Mouse (Mus musculus) v-Abl transformed pro-B cells (cell line): ENCODE measurements around the gene Rbpjl.

Source experiments
- in situ Hi-C, 2 experiments: fragments of 400-800 bp; cut with MboI; formaldehyde crosslinking; loops; one replicate each; pipeline ENCODE4 v1.15.1; 2025; ENCODE audit not compliant: unreplicated experiment in 2 of 2

The Rbpjl gene

GRCm38 (mm10) chr2:164442315-164443050 is 39.5 kb downstream of the Rbpjl start:
- in situ Hi-C loops = no loop called here

DNA sequence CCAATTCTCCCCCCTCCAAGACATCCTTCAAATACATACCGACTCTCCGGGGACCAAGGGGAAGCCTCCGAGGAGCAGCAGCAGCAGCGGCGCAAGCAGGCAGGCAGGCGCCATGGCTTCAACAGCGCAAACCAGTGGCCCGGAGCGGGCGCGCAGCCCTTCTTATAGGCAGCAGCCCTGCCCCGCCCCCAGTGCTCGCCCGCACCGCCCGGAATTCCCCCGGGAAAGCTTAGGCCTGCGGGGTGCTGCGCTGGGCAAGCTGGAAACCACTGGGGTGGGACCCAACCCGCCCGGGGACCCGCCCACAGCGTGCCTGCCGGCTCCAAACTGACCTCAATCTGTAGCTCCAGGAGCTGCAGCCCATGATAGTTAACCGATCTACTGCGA is 40.1 kb downstream of the Rbpjl start:
- in situ Hi-C loops = no loop called here

DNA sequence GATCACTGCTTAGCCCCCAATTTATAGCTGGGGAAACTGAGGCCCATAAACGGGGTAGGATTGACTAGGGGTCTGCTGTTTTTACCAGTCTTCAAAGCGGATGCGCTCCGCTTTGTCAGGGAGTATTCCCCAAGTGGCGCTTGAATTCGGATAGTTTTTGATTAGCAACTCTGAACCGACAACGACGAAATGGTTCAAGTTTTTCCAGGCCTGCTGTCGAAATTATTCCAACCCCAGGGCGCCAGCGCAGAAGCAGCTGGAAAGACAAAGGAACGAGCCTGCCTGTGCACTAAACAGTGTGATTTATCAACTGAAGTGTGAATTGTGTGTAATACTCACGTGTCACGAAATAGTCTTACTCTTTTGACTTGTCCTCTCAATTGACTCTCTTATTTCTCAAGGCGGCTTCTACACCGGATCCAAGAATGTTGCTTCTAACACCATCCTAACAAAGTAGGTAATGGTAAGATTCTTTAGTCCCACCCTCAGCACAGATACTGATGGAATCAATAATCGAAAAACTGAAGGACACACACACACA is 40.6 kb downstream of the Rbpjl start, which contains the start of gene Sdc4:
TSS of gene Sdc4 (minus strand) at position 428 of the 541 bp plus-strand sequence.
- in situ Hi-C loops = no loop called here

DNA sequence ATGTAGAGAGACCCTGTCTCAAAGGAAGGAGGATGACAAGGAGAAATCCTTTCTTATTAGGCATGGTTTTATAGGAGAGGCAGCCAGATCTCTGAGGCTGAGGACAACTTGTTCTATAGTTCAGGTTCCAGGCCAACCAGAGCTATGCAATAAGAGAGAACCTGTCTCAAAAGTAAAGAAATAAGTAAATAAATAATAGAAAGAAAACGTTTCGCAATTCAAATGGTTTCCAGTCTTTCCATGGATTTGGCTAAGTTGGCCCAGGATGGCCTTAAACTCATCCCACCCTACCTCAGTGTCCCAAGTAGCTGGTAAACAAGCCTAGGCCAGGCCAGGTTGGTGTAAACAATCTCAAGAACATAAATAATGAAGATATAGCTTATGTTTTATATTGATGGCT is 41.8 kb downstream of the Rbpjl start:
- in situ Hi-C loops = no loop called here

GRCm38 (mm10) chr2:164445399-164446085 is 42.6 kb downstream of the Rbpjl start:
- in situ Hi-C loops = no loop called here

- in situ Hi-C loops = no loop called here
Measured at GRCm38 (mm10) chr2:164446086-164446469, 43.1 kb downstream of the Rbpjl start.

GRCm38 (mm10) chr2:164448140-164448539 is 45.2 kb downstream of the Rbpjl start:
- in situ Hi-C loops = no loop called here

- in situ Hi-C loops = no loop called here
Measured at GRCm38 (mm10) chr2:164448921-164449320, 46.0 kb downstream of the Rbpjl start.

DNA sequence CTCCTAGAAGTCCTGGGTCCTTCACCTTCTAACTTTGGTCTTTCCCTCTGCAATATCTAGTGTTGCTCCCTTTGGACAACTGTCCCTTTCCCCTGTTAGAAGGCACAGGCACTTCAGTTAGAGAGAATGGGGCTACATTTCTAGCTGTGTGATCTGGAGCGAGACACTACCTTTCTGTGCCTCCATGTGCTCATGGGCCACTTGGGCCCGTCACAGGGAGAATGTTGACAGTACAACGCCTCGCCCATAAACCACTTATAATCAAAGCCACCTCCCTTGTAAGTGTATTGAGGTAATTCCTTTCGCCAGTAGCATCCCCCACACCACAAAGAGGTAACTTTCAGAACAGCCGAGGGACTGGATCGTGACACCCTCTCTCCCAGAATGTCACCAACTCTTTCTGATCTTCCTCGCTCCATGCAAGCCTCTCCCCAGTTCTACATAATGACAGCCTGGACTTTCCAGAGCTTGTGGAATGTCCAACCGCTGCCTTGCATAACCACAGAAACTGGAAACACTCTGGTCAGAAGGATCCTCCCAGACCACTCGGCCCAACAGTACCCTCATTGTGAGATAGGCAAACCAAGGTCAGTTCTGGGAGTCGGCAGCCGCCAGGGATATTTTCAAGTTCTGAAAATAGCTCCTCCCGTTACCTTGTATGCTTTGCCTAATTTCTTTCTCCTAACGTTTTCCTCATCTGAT is 46.6 kb downstream of the Rbpjl start:
- in situ Hi-C loops = no loop called here

GRCm38 (mm10) chr2:164452000-164452676 is 49.2 kb downstream of the Rbpjl start:
- in situ Hi-C loops = no loop called here

GRCm38 (mm10) chr2:164453047-164453757 is 50.3 kb downstream of the Rbpjl start:
- in situ Hi-C loops = no loop called here

DNA sequence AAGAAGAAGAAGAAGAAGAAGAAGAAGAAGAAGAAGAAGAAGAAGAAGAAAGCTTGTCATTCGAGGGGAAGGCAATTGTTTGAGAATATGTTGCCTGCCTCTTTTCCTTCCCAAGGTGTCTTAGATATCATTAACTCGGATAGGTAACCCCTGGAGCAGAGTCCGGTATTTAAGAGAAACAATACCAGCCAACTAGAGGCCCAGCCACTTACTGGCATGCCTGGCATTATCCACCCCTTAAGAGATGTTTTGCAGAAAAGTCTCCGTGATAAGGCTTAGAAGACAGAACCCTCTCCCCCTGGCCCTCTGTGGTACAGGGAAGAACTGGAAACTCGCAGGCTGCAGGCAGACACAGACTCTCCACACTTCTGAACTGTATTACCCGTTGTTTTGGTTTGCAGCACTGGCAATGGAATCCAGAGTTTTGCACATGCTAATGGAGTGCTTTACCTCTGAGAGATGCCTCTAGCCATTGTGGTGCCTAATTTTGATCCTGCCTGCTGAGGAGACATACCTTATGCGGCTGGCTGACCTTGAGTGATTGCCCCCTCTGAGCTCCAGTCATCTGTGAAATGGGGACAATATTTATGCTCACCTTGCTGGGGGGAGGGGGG is 51.1 kb downstream of the Rbpjl start:
- in situ Hi-C loops = no loop called here

GRCm38 (mm10) chr2:164454846-164455245 is 51.9 kb downstream of the Rbpjl start:
- in situ Hi-C loops = loop anchor here (5.0 kb wide), 2 partner anchors 38 to 272 kb away; no protein-coding TSS in a partner anchor

- in situ Hi-C loops = loop anchor here (5.0 kb wide), 2 partner anchors 38 to 272 kb away; no protein-coding TSS in a partner anchor
Measured at GRCm38 (mm10) chr2:164455421-164456190, 52.7 kb downstream of the Rbpjl start.

GRCm38 (mm10) chr2:164456413-164456812 is 53.5 kb downstream of the Rbpjl start:
- in situ Hi-C loops = loop anchor here (5.0 kb wide), 2 partner anchors 39 to 271 kb away; no protein-coding TSS in a partner anchor

DNA sequence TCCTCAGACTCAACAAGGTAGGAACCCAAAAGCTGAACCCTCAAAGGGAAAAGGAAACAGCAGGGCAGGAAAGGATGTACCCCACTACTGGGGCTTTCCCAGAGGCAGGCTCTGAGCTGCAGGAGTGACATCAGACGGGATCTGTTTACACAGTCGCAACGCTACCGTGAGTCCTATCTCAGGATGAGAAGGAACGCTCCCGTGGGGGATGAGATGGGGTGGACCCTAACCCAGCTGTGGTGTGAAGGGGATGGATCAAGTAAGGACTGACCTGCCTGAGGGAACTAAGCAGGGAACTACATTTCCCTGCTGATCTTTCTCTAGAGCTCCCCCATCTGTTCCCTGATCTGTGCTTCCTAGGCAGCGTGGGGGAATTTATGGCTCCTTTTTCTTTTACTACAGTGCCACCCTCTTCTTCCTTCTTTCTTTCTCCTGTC is 53.9 kb downstream of the Rbpjl start, which contains the start of gene Sys1:
TSS of gene Sys1 (plus strand) at position 101 of the 437 bp plus-strand sequence.
- in situ Hi-C loops = loop anchor here (5.0 kb wide), 2 partner anchors 40 to 270 kb away; no protein-coding TSS in a partner anchor

DNA sequence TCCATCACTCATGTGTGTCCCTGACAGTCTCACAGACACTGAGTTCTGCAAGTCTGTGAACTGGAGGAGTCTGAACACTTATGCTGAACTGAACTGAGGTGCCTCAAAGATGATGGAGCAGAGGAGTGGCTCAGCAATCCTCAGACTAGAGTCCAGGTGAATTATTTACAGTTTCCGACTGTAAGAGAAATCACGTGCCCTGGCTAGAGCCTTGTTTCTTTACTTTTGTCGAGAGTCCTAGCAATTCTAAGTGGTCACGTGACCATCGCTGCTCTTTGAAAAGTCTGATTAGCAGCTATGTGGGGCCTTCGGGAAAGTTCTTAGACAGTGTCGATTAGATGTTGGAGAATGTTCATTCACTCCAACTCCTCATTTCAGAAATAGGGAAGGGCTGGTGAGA is 55.0 kb downstream of the Rbpjl start:
- in situ Hi-C loops = loop anchor here (5.0 kb wide), 2 partner anchors 41 to 269 kb away; no protein-coding TSS in a partner anchor

GRCm38 (mm10) chr2:164458535-164458934 is 55.6 kb downstream of the Rbpjl start:
- in situ Hi-C loops = loop anchor here (5.0 kb wide), 2 partner anchors 41 to 269 kb away; no protein-coding TSS in a partner anchor
